Mouse (Mus musculus) kidney, adult 18-20 months (tissue): Measurements from ENCODE around the gene Dcpp2.
"Not testable (repeated sequence)": the region's sequence is repeated elsewhere in the genome, so short reads cannot be mapped to it uniquely, and the experiment has no call there.

ENCODE experiments used
- DNase-seq: peaks from one replicate; pipeline ENCODE4 v3.0.0; 2021

Dcpp2 gene

DNA sequence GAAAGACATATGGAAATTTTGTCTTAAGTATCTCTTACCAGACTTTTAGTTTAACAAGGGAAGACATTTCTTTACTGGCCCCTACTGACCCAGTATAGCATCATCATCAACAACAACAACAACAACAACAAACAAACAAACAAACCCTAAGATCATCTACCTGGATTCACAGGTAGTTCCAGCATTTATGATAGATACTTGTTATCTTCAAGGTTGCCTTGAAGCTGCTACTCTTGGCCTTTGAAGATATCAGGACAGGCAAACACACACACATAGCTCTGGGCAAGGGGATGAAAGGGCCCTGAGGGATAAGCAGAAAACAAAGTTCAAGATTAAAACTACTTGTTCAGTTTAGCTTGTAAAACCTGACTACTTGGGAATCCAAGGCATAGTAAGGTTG is 60.7 kb downstream of the Dcpp2 start, which contains the start of gene Sbp:
TSS of gene Sbp (plus strand) at position 301 of the 400 bp plus-strand sequence.
- DNase-seq: no peak

DNA sequence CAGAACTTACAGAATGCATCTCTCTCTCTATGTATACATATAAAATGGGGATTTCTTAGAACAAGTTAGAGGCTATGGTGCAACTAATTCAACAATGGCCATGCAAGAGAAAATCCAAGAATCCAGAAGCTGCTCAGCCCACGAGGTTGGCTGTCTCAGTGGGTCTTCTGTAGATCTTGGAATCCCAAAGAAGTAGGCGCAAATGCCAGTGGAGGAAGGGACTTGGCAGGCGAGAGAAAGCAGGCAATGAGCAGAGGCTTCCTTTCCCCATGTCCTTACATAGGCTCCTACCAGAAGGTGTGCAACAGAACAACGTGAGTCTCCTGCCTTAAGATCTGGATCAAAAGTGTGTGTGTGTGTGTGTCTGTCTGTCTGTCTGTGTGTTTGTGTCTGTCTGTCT is 66.8 kb downstream of the Dcpp2 start:
- DNase-seq: not testable (repeated sequence)

DNA sequence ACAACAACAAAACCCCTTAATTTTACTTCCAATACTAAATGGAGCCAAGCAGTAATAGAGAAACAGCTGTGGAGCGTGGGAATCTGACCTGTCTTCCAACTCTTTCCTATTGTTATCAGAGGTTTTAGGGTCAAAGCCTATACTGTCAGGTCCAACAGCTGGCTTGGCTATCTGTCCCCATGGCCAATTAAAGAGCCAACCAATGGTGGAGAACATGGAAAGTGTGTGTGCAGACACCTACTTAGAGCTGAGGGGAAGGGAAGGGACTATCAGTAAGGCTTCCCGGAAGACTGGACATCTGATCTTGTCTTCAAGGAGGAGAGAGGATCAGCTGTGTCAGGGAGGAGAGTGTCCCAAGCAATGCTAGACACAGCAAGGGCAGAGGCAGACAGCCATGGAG is 68.4 kb downstream of the Dcpp2 start:
- DNase-seq: no peak
